Mouse (Mus musculus) heart, embryonic 13.5 days (tissue): ENCODE measurements around the gene Lingo1. TPM values are rescaled to one million over a fixed set of nuclear protein-coding genes. Genes with fewer than 3 reads are reported as not detected.
A peak's percentile ranks its signal among the peaks of the same experiment; 100 is the strongest.

Experiments
- ATAC-seq: fragments of 200-750 bp; cut with Nextera tagmentation; 2 replicates; pipeline ENCODE4 v1.8.0; 2017; ENCODE audit warnings: moderate TSS enrichment; ENCODE audit not compliant: insufficient number of reproducible peaks, low FRiP score, low TSS enrichment; ENCODE audit errors: extremely low read depth
- H3K27ac ChIP-seq: fragments of 300-500 bp; sonication (generic); replicated peaks from 2 replicates; pipeline ENCODE4 v1.5.1; 2015; ENCODE audit warnings: moderate library complexity, mild to moderate bottlenecking, inconsistent platforms
- H3K27me3 ChIP-seq: fragments of 300-500 bp; sonication (generic); replicated peaks from 2 replicates; pipeline ENCODE4 v1.6.1; 2015; ENCODE audit warnings: mild to moderate bottlenecking, inconsistent platforms
- H3K36me3 ChIP-seq: fragments of 300-500 bp; sonication (generic); 2 replicates; pipeline ENCODE4 v1.6.1; 2015; ENCODE audit warnings: mild to moderate bottlenecking, inconsistent platforms
- H3K4me1 ChIP-seq: fragments of 300-500 bp; sonication (generic); 2 replicates; pipeline ENCODE4 v1.6.1; 2015; ENCODE audit warnings: inconsistent platforms
- H3K4me2 ChIP-seq: fragments of 300-500 bp; sonication (generic); 2 replicates; pipeline ENCODE4 v1.6.1; 2015; ENCODE audit warnings: inconsistent platforms, mild to moderate bottlenecking, moderate library complexity
- H3K4me3 ChIP-seq: fragments of 300-500 bp; sonication (generic); 2 replicates; pipeline ENCODE4 v1.5.1; 2015; ENCODE audit warnings: moderate library complexity, mild to moderate bottlenecking, inconsistent platforms
- H3K9ac ChIP-seq: fragments of 300-500 bp; sonication (generic); 2 replicates; pipeline ENCODE4 v1.6.1; 2015; ENCODE audit warnings: inconsistent platforms, mild to moderate bottlenecking, moderate library complexity
- H3K9me3 ChIP-seq: fragments of 300-500 bp; sonication (generic); 2 replicates; pipeline ENCODE4 v1.6.1; 2016; ENCODE audit warnings: inconsistent platforms
- WGBS: fragments of 180-500 bp; shearing (Covaris S2); methylation state at CpG from one replicate; pipeline ENCODE4 v1.1.7; 2015; ENCODE audit warnings: mixed read lengths; 5-methylcytosine and 5-hydroxymethylcytosine counted together
- polyA plus RNA-seq: library from polyadenylated mRNA; unstranded; fragments of >200 nt; fragmentation: Nextera tagmentation; extraction: Ambion mirVana; gene quantifications from 2 replicates; pipeline ENCODE4 v1.2.1, GENCODE M21; 2015

Lingo1 gene
- polyA plus RNA-seq, 1 experiment from 2014 or later: 2.3 TPM

- 53% methylated on average over 8 of the region's 8 CpGs for WGBS
- Histone ChIP-seq H3K9me3 (no peaks in the 10 kb centered on the region), H3K27ac (no peak overlapping the region), H3K4me2 (no peak overlapping the region), H3K4me1 (peaks cover 25% of the 10 kb centered on the region), H3K27me3 (peaks cover 86% of the 10 kb centered on the region), H3K36me3 (no peaks in the 10 kb centered on the region), H3K4me3 (no peak overlapping the region), H3K9ac (no peak overlapping the region)
- ATAC-seq: no peak
These were observed 157.9 kb downstream of the Lingo1 start for GRCm38 (mm10) chr9:56638226-56638905.

GRCm38 (mm10) chr9:56637403-56637857, 158.8 kb downstream of the Lingo1 start:
- Histone ChIP-seq H3K9me3 (no peaks in the 10 kb centered on the region), H3K4me3 (peak overlapping the region; percentile 31), H3K27me3 (peaks cover 90% of the 10 kb centered on the region), H3K27ac (no peak overlapping the region), H3K4me1 (peaks cover 25% of the 10 kb centered on the region), H3K36me3 (no peaks in the 10 kb centered on the region), H3K4me2 (peak overlapping the region; percentile 61), H3K9ac (peak overlapping the region; percentile 16; the same call in 1 of the 2 replicates)
- ATAC-seq: no peak
- WGBS: 3% methylated on average over 29 of the region's 29 CpGs

- H3K4me1 ChIP-seq: peaks cover 25% of the 10 kb centered on the region
- H3K9ac ChIP-seq: no peak overlapping the region
- H3K4me3 ChIP-seq: peak overlapping the region; percentile 31; the same call in 1 of the 2 replicates
- H3K4me2 ChIP-seq: peak overlapping the region; percentile 61
- no peaks in the 10 kb centered on the region for H3K36me3 ChIP-seq
- no peaks in the 10 kb centered on the region for H3K9me3 ChIP-seq
- no peak overlapping the region for H3K27ac ChIP-seq
- WGBS: 45% methylated on average over 11 of the region's 11 CpGs
- ATAC-seq: no peak
- peaks cover 95% of the 10 kb centered on the region for H3K27me3 ChIP-seq
These were observed 159.4 kb downstream of the Lingo1 start for GRCm38 (mm10) chr9:56636766-56637402.

GRCm38 (mm10) chr9:56636214-56636613, 160.1 kb downstream of the Lingo1 start:
- Histone ChIP-seq H3K9ac (peak overlapping the region; percentile 87; the same call in 1 of the 2 replicates), H3K9me3 (no peaks in the 10 kb centered on the region), H3K36me3 (no peaks in the 10 kb centered on the region), H3K27me3 (peaks cover 94% of the 10 kb centered on the region), H3K4me2 (peak overlapping the region; percentile 98), H3K27ac (no peak overlapping the region), H3K4me3 (peak overlapping the region; percentile 74), H3K4me1 (peaks cover 28% of the 10 kb centered on the region)
- ATAC-seq: no peak
- WGBS: under 1% methylated on average over 10 of the region's 10 CpGs

GRCm38 (mm10) chr9:56635498-56636121, 160.7 kb downstream of the Lingo1 start:
- H3K9me3 ChIP-seq: no peaks in the 10 kb centered on the region
- peaks cover 88% of the 10 kb centered on the region for H3K27me3 ChIP-seq

GRCm38 (mm10) chr9:56635121-56635497, 161.2 kb downstream of the Lingo1 start:
- Histone ChIP-seq H3K27ac (no peak overlapping the region), H3K9ac (peak overlapping the region; percentile 87), H3K4me2 (peak overlapping the region; percentile 98), H3K27me3 (peaks cover 83% of the 10 kb centered on the region), H3K4me3 (peak overlapping the region; percentile 74), H3K9me3 (no peaks in the 10 kb centered on the region), H3K36me3 (no peaks in the 10 kb centered on the region), H3K4me1 (peaks cover 39% of the 10 kb centered on the region)
- peak; percentile 6; the same call in 1 of the 2 replicates for ATAC-seq
- 0% methylated on average over 29 of the region's 40 CpGs for WGBS

More at GRCm38 (mm10) chr9:56635498-56636121, 160.7 kb downstream of the Lingo1 start:
- no peak overlapping the region for H3K27ac ChIP-seq
- WGBS: under 1% methylated on average over 65 of the region's 68 CpGs
- ATAC-seq: peak; percentile 4; the same call in 1 of the 2 replicates
- peaks cover 34% of the 10 kb centered on the region for H3K4me1 ChIP-seq
- peak overlapping the region; percentile 98 for H3K4me2 ChIP-seq
- no peaks in the 10 kb centered on the region for H3K36me3 ChIP-seq
- peak overlapping the region; percentile 74 for H3K4me3 ChIP-seq
- peak overlapping the region; percentile 87 for H3K9ac ChIP-seq

- Histone ChIP-seq H3K4me3 (peak overlapping the region; percentile 74), H3K4me2 (peak overlapping the region; percentile 98), H3K36me3 (no peaks in the 10 kb centered on the region), H3K27me3 (peaks cover 77% of the 10 kb centered on the region), H3K9ac (peak overlapping the region; percentile 87), H3K27ac (no peak overlapping the region), H3K9me3 (no peaks in the 10 kb centered on the region), H3K4me1 (peaks cover 45% of the 10 kb centered on the region)
- ATAC-seq: no peak
- WGBS: under 1% methylated on average over 24 of the region's 25 CpGs
These were observed 161.7 kb downstream of the Lingo1 start for GRCm38 (mm10) chr9:56634406-56635120.

- no peaks in the 10 kb centered on the region for H3K36me3 ChIP-seq
- no peak for ATAC-seq
- H3K9me3 ChIP-seq: no peaks in the 10 kb centered on the region
- 31% methylated on average over 13 of the region's 13 CpGs for WGBS
- peak overlapping the region; percentile 74 for H3K4me3 ChIP-seq
- H3K27me3 ChIP-seq: peaks cover 68% of the 10 kb centered on the region
- H3K27ac ChIP-seq: no peak overlapping the region
- peak overlapping the region; percentile 98 for H3K4me2 ChIP-seq
- no peak overlapping the region for H3K9ac ChIP-seq
- H3K4me1 ChIP-seq: peaks cover 54% of the 10 kb centered on the region
These were observed 162.6 kb downstream of the Lingo1 start for GRCm38 (mm10) chr9:56633449-56634225.

- Histone ChIP-seq H3K4me3 (no peak overlapping the region), H3K9me3 (no peaks in the 10 kb centered on the region), H3K4me2 (no peak overlapping the region), H3K9ac (no peak overlapping the region), H3K36me3 (no peaks in the 10 kb centered on the region), H3K4me1 (peaks cover 55% of the 10 kb centered on the region), H3K27ac (0 out of 2 replicates have a peak overlapping the region, but pooled peaks have one; percentile 85), H3K27me3 (peaks cover 71% of the 10 kb centered on the region)
- WGBS: 31% methylated on average over 4 of the region's 4 CpGs
- ATAC-seq: no peak
These were observed 165.3 kb downstream of the Lingo1 start for GRCm38 (mm10) chr9:56630945-56631344.

GRCm38 (mm10) chr9:56629674-56630397, 166.4 kb downstream of the Lingo1 start:
- no peaks in the 10 kb centered on the region for H3K9me3 ChIP-seq
- no peak overlapping the region for H3K4me2 ChIP-seq
- H3K9ac ChIP-seq: no peak overlapping the region
- peaks cover 55% of the 10 kb centered on the region for H3K4me1 ChIP-seq
- WGBS: 53% methylated on average over 5 of the region's 5 CpGs
- no peaks in the 10 kb centered on the region for H3K36me3 ChIP-seq
- no peak overlapping the region for H3K4me3 ChIP-seq
- peak overlapping the region; percentile 85 for H3K27ac ChIP-seq
- peak; percentile 70; the same call in 1 of the 2 replicates for ATAC-seq
- H3K27me3 ChIP-seq: peaks cover 71% of the 10 kb centered on the region
